Mouse (Mus musculus) frontal cortex, postnatal 10 days (tissue): ENCODE measurements around the gene Spata48.

Experiments used
- DNase-seq, 2 experiments: peaks; one replicate each; pipeline ENCODE4 v3.0.0; 2022; ENCODE audit warnings: low spot score in 2 of 2, mixed read lengths in 1 of 2

Spata48 gene

GRCm38 (mm10) chr11:11536295-11536694 lies 74.4 kb downstream of the Spata48 start:
- no peak for DNase-seq

GRCm38 (mm10) chr11:11545948-11546347 lies 84.1 kb downstream of the Spata48 start:
- no peak for DNase-seq

- DNase-seq: no peak
Measured at GRCm38 (mm10) chr11:11546903-11547511, 85.1 kb downstream of the Spata48 start.

GRCm38 (mm10) chr11:11547597-11548240 lies 85.8 kb downstream of the Spata48 start:
- DNase-seq: no peak

GRCm38 (mm10) chr11:11555563-11555962 lies 93.7 kb downstream of the Spata48 start:
- no peak for DNase-seq

GRCm38 (mm10) chr11:11556186-11556585 lies 94.3 kb downstream of the Spata48 start:
- no peak for DNase-seq

GRCm38 (mm10) chr11:11557173-11557967 lies 95.5 kb downstream of the Spata48 start:
- peak in 1 of 2 experiments; percentile 18 for DNase-seq

GRCm38 (mm10) chr11:11558662-11559061 lies 96.8 kb downstream of the Spata48 start:
- no peak for DNase-seq

- DNase-seq: no peak
Measured at GRCm38 (mm10) chr11:11559099-11559686, 97.3 kb downstream of the Spata48 start.

GRCm38 (mm10) chr11:11561118-11561517 lies 99.2 kb downstream of the Spata48 start:
- no peak for DNase-seq

- DNase-seq: no peak
Measured at GRCm38 (mm10) chr11:11564266-11565044, 102.6 kb downstream of the Spata48 start.
